Mouse (Mus musculus): Measurements from ENCODE around the gene Sh2b3. TPM values are rescaled to one million over a fixed set of nuclear protein-coding genes. Genes with fewer than 3 reads are reported as not detected.

Sh2b3 gene
- total and polyA plus RNA-seq, 2 experiments from 2014 or later: 6.4 to 23.8 TPM

DNA sequence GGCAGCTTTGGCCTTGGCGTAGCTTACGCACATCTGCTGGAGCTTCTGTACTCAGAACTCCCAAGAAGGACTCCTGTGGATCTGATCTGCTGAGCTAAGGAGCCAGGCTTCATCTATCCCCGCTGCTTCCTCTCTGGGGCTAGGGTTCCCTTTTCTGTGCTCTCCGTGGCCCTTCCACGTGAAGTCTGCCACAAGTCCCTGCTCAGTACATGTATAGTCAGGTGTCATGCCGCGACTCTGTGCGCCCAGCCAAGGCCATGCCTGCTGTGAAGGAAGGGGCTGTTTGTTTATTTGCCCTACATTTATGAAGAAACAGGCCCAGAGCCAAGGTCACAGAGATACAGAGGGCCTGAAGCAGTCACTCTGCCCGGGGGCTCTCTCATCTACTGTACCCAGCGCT is 4.5 kb upstream of the Sh2b3 start:
- no peak overlapping the region for H3K4me3 ChIP-seq (ENCODE audit: low read depth, low read length)
- no peaks in the 10 kb centered on the region for H3K36me3 ChIP-seq (ENCODE audit: insufficient read depth, low read length)
- 53% methylated on average over 10 of the region's 10 CpGs for WGBS
- DNase-seq (ENCODE audit: low spot score): no peak
- H3K27me3 ChIP-seq (ENCODE audit: insufficient read depth, low read length): peaks cover 21% of the 10 kb centered on the region; the same call in 1 of the 2 replicates
- no peak overlapping the region for H3K27ac ChIP-seq (ENCODE audit: low read depth, low read length)
- H3K9me3 ChIP-seq (ENCODE audit: low read length): no peaks in the 10 kb centered on the region
- no peak for ATAC-seq (ENCODE audit: low FRiP score)
- TF ChIP-seq CTCF (IDR thresholded peaks at IDR 0.05): no peak
- peaks cover 6% of the 10 kb centered on the region for H3K4me1 ChIP-seq (ENCODE audit: insufficient read depth, low read length)
- no peak overlapping the region for H3K9ac ChIP-seq (replicated peaks; ENCODE audit: low read length, poor library complexity, severe bottlenecking)
- H3K4me2 ChIP-seq (ENCODE audit: low read depth, low read length, poor library complexity, severe bottlenecking): no peak overlapping the region

GRCm38 (mm10) chr5:121841516-121841915 is 4.1 kb upstream of the Sh2b3 start:
- no peak for TF ChIP-seq CTCF (IDR thresholded peaks at IDR 0.05)
- Histone ChIP-seq H3K4me2 (ENCODE audit: low read depth, low read length, poor library complexity, severe bottlenecking) (no peak overlapping the region), H3K9me3 (ENCODE audit: low read length) (no peaks in the 10 kb centered on the region), H3K9ac (replicated peaks; ENCODE audit: low read length, poor library complexity, severe bottlenecking) (no peak overlapping the region), H3K27ac (ENCODE audit: low read depth, low read length) (no peak overlapping the region), H3K4me1 (ENCODE audit: insufficient read depth, low read length) (peaks cover 6% of the 10 kb centered on the region), H3K27me3 (ENCODE audit: insufficient read depth, low read length) (peaks cover 21% of the 10 kb centered on the region; the same call in 1 of the 2 replicates), H3K4me3 (ENCODE audit: low read depth, low read length) (no peak overlapping the region), H3K36me3 (ENCODE audit: insufficient read depth, low read length) (no peaks in the 10 kb centered on the region)
- DNase-seq (ENCODE audit: low spot score): no peak
- WGBS: 91% methylated on average over 9 of the region's 9 CpGs
- ATAC-seq (ENCODE audit: low FRiP score): no peak

GRCm38 (mm10) chr5:121839128-121839473 is 1.7 kb upstream of the Sh2b3 start:
- H3K27me3 ChIP-seq (ENCODE audit: insufficient read depth, low read length): peaks cover 25% of the 10 kb centered on the region
- H3K27ac ChIP-seq (ENCODE audit: low read depth, low read length): no peak overlapping the region
- 42% methylated on average over 7 of the region's 7 CpGs for WGBS
- H3K9ac ChIP-seq (replicated peaks; ENCODE audit: low read length, poor library complexity, severe bottlenecking): peak overlapping the region; percentile 25; the same call in 1 of the 2 replicates
- no peaks in the 10 kb centered on the region for H3K9me3 ChIP-seq (ENCODE audit: low read length)
- peak overlapping the region; percentile 94 for H3K4me2 ChIP-seq (ENCODE audit: low read depth, low read length, poor library complexity, severe bottlenecking)
- no peak for ATAC-seq (ENCODE audit: low FRiP score)
- H3K4me3 ChIP-seq (ENCODE audit: low read depth, low read length): peak overlapping the region; percentile 76; the same call in 1 of the 2 replicates
- H3K36me3 ChIP-seq (ENCODE audit: insufficient read depth, low read length): no peaks in the 10 kb centered on the region
- peaks cover 14% of the 10 kb centered on the region for H3K4me1 ChIP-seq (ENCODE audit: insufficient read depth, low read length)
- TF ChIP-seq CTCF (IDR thresholded peaks at IDR 0.05): no peak
- no peak for DNase-seq (ENCODE audit: low spot score)

- peak overlapping the region; percentile 76 for H3K4me3 ChIP-seq (ENCODE audit: low read depth, low read length)
- peaks cover 20% of the 10 kb centered on the region for H3K27me3 ChIP-seq (ENCODE audit: insufficient read depth, low read length)
- no peak overlapping the region for H3K27ac ChIP-seq (ENCODE audit: low read depth, low read length)
- DNase-seq (ENCODE audit: low spot score) (no peak), ATAC-seq (ENCODE audit: low FRiP score) (no peak)
- peak overlapping the region; percentile 25 for H3K9ac ChIP-seq (replicated peaks; ENCODE audit: low read length, poor library complexity, severe bottlenecking)
- no peak for TF ChIP-seq CTCF (IDR thresholded peaks at IDR 0.05)
- WGBS: 2% methylated on average over 46 of the region's 46 CpGs
- H3K4me1 ChIP-seq (ENCODE audit: insufficient read depth, low read length): peaks cover 14% of the 10 kb centered on the region
- peak overlapping the region; percentile 94 for H3K4me2 ChIP-seq (ENCODE audit: low read depth, low read length, poor library complexity, severe bottlenecking)
- no peaks in the 10 kb centered on the region for H3K9me3 ChIP-seq (ENCODE audit: low read length)
- H3K36me3 ChIP-seq (ENCODE audit: insufficient read depth, low read length): no peaks in the 10 kb centered on the region
These were observed 1.1 kb upstream of the Sh2b3 start for GRCm38 (mm10) chr5:121838341-121839127.

DNA sequence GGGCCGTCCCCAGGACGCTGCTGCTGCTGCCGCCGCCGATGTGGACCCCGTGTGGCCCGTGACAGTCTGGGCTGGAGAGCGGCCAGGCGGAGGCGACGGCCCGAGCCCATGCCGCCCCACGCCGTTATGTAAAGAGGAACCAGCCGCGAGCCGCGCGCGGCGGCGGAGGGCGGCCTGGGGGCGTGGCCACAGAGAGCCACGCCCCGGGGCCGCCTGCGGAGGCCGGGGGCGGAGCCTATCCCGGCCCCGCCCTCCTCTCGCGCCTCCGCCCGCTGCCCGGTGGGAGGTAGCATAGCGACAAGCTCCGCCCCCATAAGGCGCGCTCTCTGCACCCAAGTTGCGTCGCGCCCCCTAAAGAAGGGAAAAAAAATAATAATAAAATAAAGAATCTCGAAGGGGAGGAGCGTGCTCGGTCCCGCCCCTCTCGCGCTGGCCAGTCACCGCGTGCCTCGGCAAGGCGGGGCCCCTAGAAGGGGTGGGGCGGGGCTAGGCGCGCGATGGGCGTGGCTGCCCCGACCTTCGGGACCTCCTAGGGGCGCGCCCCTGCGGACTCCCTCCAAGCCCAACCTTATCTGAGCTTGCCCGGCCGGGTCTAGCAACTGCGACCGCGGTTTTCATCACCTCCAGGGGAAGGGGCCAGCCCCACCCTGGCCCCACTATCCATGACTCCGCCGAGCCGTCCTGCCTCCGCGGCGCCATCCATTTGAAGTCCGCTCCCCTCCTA is 592 bp downstream of the Sh2b3 start:
- H3K36me3 ChIP-seq (ENCODE audit: insufficient read depth, low read length): no peaks in the 10 kb centered on the region
- no peaks in the 10 kb centered on the region for H3K9me3 ChIP-seq (ENCODE audit: low read length)
- ATAC-seq (ENCODE audit: low FRiP score) (peak; percentile 60), DNase-seq (ENCODE audit: low spot score) (peak; percentile 80)
- H3K9ac ChIP-seq (replicated peaks; ENCODE audit: low read length, poor library complexity, severe bottlenecking): peak overlapping the region; percentile 69
- H3K27ac ChIP-seq (ENCODE audit: low read depth, low read length): peak overlapping the region; percentile 32; the same call in 1 of the 2 replicates
- WGBS: 1% methylated on average over 60 of the region's 77 CpGs
- peaks cover 14% of the 10 kb centered on the region for H3K4me1 ChIP-seq (ENCODE audit: insufficient read depth, low read length)
- H3K27me3 ChIP-seq (ENCODE audit: insufficient read depth, low read length): peaks cover 14% of the 10 kb centered on the region
- peak overlapping the region; percentile 94 for H3K4me2 ChIP-seq (ENCODE audit: low read depth, low read length, poor library complexity, severe bottlenecking)
- peak overlapping the region; percentile 76 for H3K4me3 ChIP-seq (ENCODE audit: low read depth, low read length)
- TF ChIP-seq CTCF (IDR thresholded peaks at IDR 0.05): no peak

Data from midbrain, postnatal 0 days (tissue).